Comparison of ENCODE assay signal across 23 mouse cellular contexts in genomic region chr1:178512323-178513031, GRCm38 (mm10). TPM values are rescaled to one million over a fixed set of nuclear protein-coding genes. Genes with fewer than 3 reads are reported as not detected.
DNase-seq lines count a peak whose midpoint lies in the region; ATAC-seq and TF ChIP-seq lines count a peak whose summit lies in the region.
"Had no signal": no experiment of that assay in that cellular context is flagged by ENCODE, and none has a peak within 500 bp of the region (broad histone marks: within the 10 kb centered on the region; RNA-seq: fewer than 3 reads in every experiment).

No protein-coding gene starts in this region.

- H3K4me1 ChIP-seq in kidney, postnatal 0 days (replicated peaks; ENCODE audit: insufficient read depth, low read length), result no peaks in the 10 kb centered on the region
- H3K4me1 ChIP-seq in kidney, adult 2 months (ENCODE audit: control insufficient read depth, insufficient read depth, low read length), result no peaks in the 10 kb centered on the region
- H3K4me1 ChIP-seq in neural tube, embryonic 14.5 days (ENCODE audit: control insufficient read depth, insufficient read depth, low read length), result peaks cover 1% of the 10 kb centered on the region
- H3K4me1 ChIP-seq: liver, embryonic 13.5 days; stomach, embryonic 15.5 days had no signal

- ATAC-seq in kidney, postnatal 0 days (replicated peaks; ENCODE audit: low FRiP score, low read depth), result 0 out of 2 replicates have a peak, but pooled peaks have one; percentile 33
- peak; percentile 49; the same call in 1 of the 2 replicates for ATAC-seq in neural tube, embryonic 14.5 days (ENCODE audit: low read depth)
- ATAC-seq: forebrain, embryonic 16.5 days; inflammation-experienced regulatory T-cells, adult 6 months had no signal

- TF ChIP-seq POLR2A in kidney, adult 2 months (IDR thresholded peaks at IDR 0.05; ENCODE audit: low read depth, low read length), result no peak

- H3K27me3 ChIP-seq in kidney, postnatal 0 days (ENCODE audit: insufficient read depth, low read length), result no peaks in the 10 kb centered on the region
- no peaks in the 10 kb centered on the region for H3K27me3 ChIP-seq in kidney, adult 2 months (replicated peaks; ENCODE audit: control insufficient read depth, insufficient read depth, low read length)
- H3K27me3 ChIP-seq in neural tube, embryonic 14.5 days (ENCODE audit: control insufficient read depth, insufficient read depth, low read length), result no peaks in the 10 kb centered on the region
- H3K27me3 ChIP-seq: heart, embryonic 12.5 days; liver, embryonic 13.5 days; stomach, embryonic 15.5 days had no signal

- no peak overlapping the region for H3K4me2 ChIP-seq in kidney, postnatal 0 days (ENCODE audit: low read length)
- no peak overlapping the region for H3K4me2 ChIP-seq in neural tube, embryonic 14.5 days (ENCODE audit: low read depth, low read length)
- H3K4me2 ChIP-seq: heart, embryonic 12.5 days; liver, embryonic 13.5 days; stomach, embryonic 15.5 days had no signal

- no peak overlapping the region for H3K9ac ChIP-seq in kidney, postnatal 0 days (ENCODE audit: low read depth, low read length)
- no peak overlapping the region; the same call in 1 of the 2 replicates for H3K9ac ChIP-seq in neural tube, embryonic 14.5 days (replicated peaks; ENCODE audit: low read depth, low read length)
- H3K9ac ChIP-seq: heart, embryonic 12.5 days; liver, embryonic 13.5 days; stomach, embryonic 15.5 days had no signal

- no peaks in the 10 kb centered on the region for H3K36me3 ChIP-seq in kidney, postnatal 0 days (ENCODE audit: insufficient read depth, low read length)
- H3K36me3 ChIP-seq in kidney, adult 2 months (ENCODE audit: control insufficient read depth, insufficient read depth, low read length), result no peaks in the 10 kb centered on the region
- no peaks in the 10 kb centered on the region for H3K36me3 ChIP-seq in neural tube, embryonic 14.5 days (ENCODE audit: control insufficient read depth, insufficient read depth, low read length)
- H3K36me3 ChIP-seq: forebrain, embryonic 10.5 days; heart, embryonic 12.5 days; hindbrain, embryonic 10.5 days; liver, embryonic 13.5 days; stomach, embryonic 15.5 days had no signal

- 39% methylated on average over 7 of the region's 7 CpGs for WGBS in kidney, postnatal 0 days
- WGBS in kidney, adult 2 months, result 45% methylated on average over 7 of the region's 7 CpGs
- WGBS in neural tube, embryonic 14.5 days, result 37% methylated on average over 7 of the region's 7 CpGs

- TF ChIP-seq CTCF in kidney, postnatal 0 days (IDR thresholded peaks at IDR 0.05; ENCODE audit: low read depth), result no peak
- no peak for TF ChIP-seq CTCF in kidney, adult 2 months (conservative IDR thresholded peaks at IDR 0.05; ENCODE audit: insufficient read depth, insufficient read length, low read depth, low read length)

- DNase-seq in heart, adult 11 months, result peak; percentile 41
- DNase-seq in heart, adult 9 months (ENCODE audit: low spot score in 2 of 2), result no peak
- DNase-seq in kidney, postnatal 0 days (ENCODE audit: low spot score), result peak; percentile 66
- no peak for DNase-seq in kidney, adult 2 months
- DNase-seq in retina, postnatal 1 day, result peak; percentile 14
- DNase-seq in retina, embryonic 14.5 days (ENCODE audit: low spot score), result no peak
- DNase-seq: cerebellum, adult 11-12 months; gastrocnemius, postnatal 10 days; heart, postnatal 10 days; kidney, adult 8-10 months; liver, embryonic 13.5 days; lung, adult 2 months; lung, postnatal 14 days; thymus, adult 18-20 months; thymus, postnatal 36 days had no signal

- no peak overlapping the region for H3K27ac ChIP-seq in kidney, postnatal 0 days
- H3K27ac ChIP-seq in kidney, adult 2 months (ENCODE audit: insufficient read depth, low read depth, low read length), result no peak overlapping the region
- H3K27ac ChIP-seq in neural tube, embryonic 14.5 days (ENCODE audit: low read depth, low read length), result no peak overlapping the region
- H3K27ac ChIP-seq: forebrain, embryonic 10.5 days; hindbrain, embryonic 10.5 days; left cerebral cortex, adult 2 months; liver, embryonic 13.5 days; stomach, embryonic 15.5 days had no signal

- no peaks in the 10 kb centered on the region for H3K9me3 ChIP-seq in kidney, postnatal 0 days (replicated peaks; ENCODE audit: low read length)
- H3K9me3 ChIP-seq in neural tube, embryonic 14.5 days (ENCODE audit: control insufficient read depth, low read length), result no peaks in the 10 kb centered on the region
- H3K9me3 ChIP-seq: forebrain, embryonic 10.5 days; heart, embryonic 12.5 days; hindbrain, embryonic 10.5 days; liver, embryonic 13.5 days; stomach, embryonic 15.5 days had no signal

- no peak overlapping the region for H3K4me3 ChIP-seq in kidney, postnatal 0 days (replicated peaks; ENCODE audit: low read depth, low read length)
- H3K4me3 ChIP-seq in kidney, adult 2 months (ENCODE audit: insufficient read depth, low read depth, low read length), result no peak overlapping the region
- no peak overlapping the region for H3K4me3 ChIP-seq in neural tube, embryonic 14.5 days (ENCODE audit: low read depth, low read length)
- H3K4me3 ChIP-seq: forebrain, embryonic 10.5 days; heart, embryonic 12.5 days; hindbrain, embryonic 10.5 days; left cerebral cortex, adult 2 months; liver, embryonic 13.5 days; stomach, embryonic 15.5 days had no signal

RNA-seq across cellular contexts. Expression of gene Kif26b, which starts 16.4 kb away (rescaled TPM):
- polyA plus RNA-seq in kidney, postnatal 0 days (2015; fragmentation: Nextera tagmentation; extraction: Ambion mirVana), result 6.4 and 6.9 TPM in 2 replicates
- 0.91 and 0.97 TPM in 2 replicates for polyA plus RNA-seq in kidney, adult 2 months (2012; rRNA removed)
- polyA plus RNA-seq in neural tube, embryonic 14.5 days (2014; fragmentation: Nextera tagmentation; extraction: Ambion mirVana), result 18.5 and 18.8 TPM in 2 replicates
- polyA plus RNA-seq: inflammation-experienced regulatory T-cells, adult 6 months had no signal

Comparison
In these comparisons a context has a peak if more than half of its experiments do, and no peak if none do; other contexts are left out.
1. DNase-seq: peak in heart, adult 11 months (single experiment), kidney, postnatal 0 days (single experiment) and retina, postnatal 1 day (single experiment); none in heart, adult 9 months (0 of 2), kidney, adult 2 months (single experiment) and retina, embryonic 14.5 days (single experiment).